Mouse (Mus musculus): ENCODE results near the gene Opcml. TPM values are rescaled to one million over a fixed set of nuclear protein-coding genes. Genes with fewer than 3 reads are reported as not detected.
A peak's percentile ranks its signal among the peaks of the same experiment; 100 is the strongest.

Opcml gene
- polyA plus RNA-seq, 1 experiment from 2014 or later = 73.0 TPM

DNA sequence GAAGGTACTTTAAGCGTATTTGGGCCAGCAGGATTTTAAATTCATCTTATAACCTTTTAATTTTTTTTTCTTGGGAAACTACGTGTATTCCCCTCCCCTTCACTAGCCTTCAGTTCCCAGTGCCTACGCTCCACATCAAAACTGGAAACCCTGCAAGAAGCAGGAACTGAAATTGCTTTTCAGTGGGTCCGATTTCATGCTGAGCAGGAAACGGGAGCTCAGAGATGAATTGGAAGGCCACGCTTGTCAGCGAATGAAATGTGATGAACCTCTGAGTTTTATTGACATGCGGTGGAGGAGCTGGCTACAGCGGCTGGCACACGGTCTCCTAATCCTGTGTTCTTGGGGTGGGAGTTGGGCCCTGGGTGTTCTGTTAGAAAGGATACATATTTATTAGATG is 834.3 kb downstream of the Opcml start:
- Histone ChIP-seq H3K4me2 (ENCODE audit: low read length) (peak overlapping the region; percentile 4; the same call in 1 of the 2 replicates), H3K27me3 (ENCODE audit: control insufficient read depth, insufficient read depth, low read depth, low read length) (no peaks in the 10 kb centered on the region), H3K4me1 (ENCODE audit: control insufficient read depth, insufficient read depth, low read length) (peaks cover 9% of the 10 kb centered on the region), H3K9ac (ENCODE audit: low read depth, low read length) (no peak overlapping the region), H3K9me3 (replicated peaks; ENCODE audit: control insufficient read depth, low read length, poor library complexity, severe bottlenecking) (no peaks in the 10 kb centered on the region), H3K27ac (ENCODE audit: low read length) (peak overlapping the region; percentile 6), H3K4me3 (ENCODE audit: low read depth, low read length) (no peak overlapping the region), H3K36me3 (ENCODE audit: control insufficient read depth, insufficient read depth, low read length) (no peaks in the 10 kb centered on the region)
- ATAC-seq = 0 out of 2 replicates have a peak, but pooled peaks have one; percentile 25
- WGBS = 14% methylated on average over 10 of the region's 10 CpGs

DNA sequence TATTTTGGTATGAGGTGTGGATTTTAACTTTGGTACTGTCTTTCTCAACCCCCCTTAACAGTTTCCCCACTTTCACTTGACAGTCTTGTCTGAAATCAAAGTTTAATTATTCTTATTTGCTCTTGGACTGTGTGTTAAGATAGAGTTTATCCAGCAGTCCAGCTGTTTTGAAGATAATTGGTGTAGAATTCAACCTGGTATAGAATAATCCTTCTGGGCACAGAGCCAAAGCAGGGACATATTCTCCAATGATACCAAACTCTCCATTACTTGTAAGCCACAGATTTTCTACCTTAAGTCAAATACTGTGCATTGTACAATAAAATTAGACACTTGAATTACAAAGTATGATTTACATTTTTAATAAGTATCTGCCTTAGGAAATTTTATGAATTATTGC is 852.2 kb downstream of the Opcml start:
- Histone ChIP-seq H3K4me1 (ENCODE audit: control insufficient read depth, insufficient read depth, low read length) (peaks cover 7% of the 10 kb centered on the region; the same call in 1 of the 2 replicates), H3K9ac (ENCODE audit: low read depth, low read length) (no peak overlapping the region), H3K27ac (ENCODE audit: low read length) (no peak overlapping the region), H3K4me3 (ENCODE audit: low read depth, low read length) (no peak overlapping the region), H3K9me3 (replicated peaks; ENCODE audit: control insufficient read depth, low read length, poor library complexity, severe bottlenecking) (no peaks in the 10 kb centered on the region), H3K27me3 (ENCODE audit: control insufficient read depth, insufficient read depth, low read depth, low read length) (no peaks in the 10 kb centered on the region), H3K4me2 (ENCODE audit: low read length) (no peak overlapping the region), H3K36me3 (ENCODE audit: control insufficient read depth, insufficient read depth, low read length) (no peaks in the 10 kb centered on the region)
- no peak for ATAC-seq

DNA sequence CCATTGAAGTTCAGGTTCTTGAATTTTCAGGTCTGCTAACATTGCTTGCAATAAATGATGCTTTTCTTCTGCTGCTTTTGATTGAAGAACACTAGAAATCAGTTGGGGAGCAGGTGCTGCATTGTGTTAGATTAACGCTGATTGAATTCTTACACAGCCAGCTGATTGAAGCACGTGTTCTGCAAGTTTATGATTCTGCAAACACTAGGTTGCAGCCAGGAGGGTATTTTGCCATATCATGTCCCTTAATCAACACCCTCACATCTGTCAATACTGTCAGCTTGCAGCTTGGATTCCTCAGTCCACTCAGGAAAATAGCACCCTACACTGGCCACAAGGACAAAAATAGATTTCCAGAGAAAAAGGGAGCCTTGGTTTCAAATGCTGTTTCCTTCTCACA is 853.5 kb downstream of the Opcml start:
- no peaks in the 10 kb centered on the region for H3K9me3 ChIP-seq (replicated peaks; ENCODE audit: control insufficient read depth, low read length, poor library complexity, severe bottlenecking)
- no peak for ATAC-seq
- no peak overlapping the region for H3K27ac ChIP-seq (ENCODE audit: low read length)
- H3K4me1 ChIP-seq (ENCODE audit: control insufficient read depth, insufficient read depth, low read length) = peaks cover 7% of the 10 kb centered on the region; the same call in 1 of the 2 replicates
- H3K4me3 ChIP-seq (ENCODE audit: low read depth, low read length) = no peak overlapping the region
- H3K36me3 ChIP-seq (ENCODE audit: control insufficient read depth, insufficient read depth, low read length) = no peaks in the 10 kb centered on the region
- 30% methylated on average over 2 of the region's 2 CpGs for WGBS
- no peak overlapping the region for H3K4me2 ChIP-seq (ENCODE audit: low read length)
- no peaks in the 10 kb centered on the region for H3K27me3 ChIP-seq (ENCODE audit: control insufficient read depth, insufficient read depth, low read depth, low read length)
- no peak overlapping the region for H3K9ac ChIP-seq (ENCODE audit: low read depth, low read length)

DNA sequence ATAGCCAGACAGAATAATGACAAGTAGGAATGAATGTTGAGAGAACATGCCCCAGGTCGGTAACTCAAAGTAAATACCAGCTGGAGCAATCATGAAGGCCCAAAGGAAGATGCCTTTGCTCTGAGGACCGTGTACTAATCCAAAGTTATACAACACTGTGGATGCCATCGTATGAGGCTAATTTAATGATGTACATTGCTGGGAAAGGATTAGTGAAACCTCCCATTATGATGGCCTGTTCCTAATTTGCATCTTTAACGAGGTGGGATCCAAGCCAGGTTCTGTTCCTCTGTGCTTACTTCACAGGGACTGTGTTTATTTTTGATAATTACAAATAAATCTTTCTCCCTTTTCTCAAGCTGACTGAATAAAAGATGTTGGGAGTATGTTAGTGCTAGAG is 859.5 kb downstream of the Opcml start:
- H3K27me3 ChIP-seq (ENCODE audit: control insufficient read depth, insufficient read depth, low read depth, low read length) = no peaks in the 10 kb centered on the region
- no peaks in the 10 kb centered on the region for H3K36me3 ChIP-seq (ENCODE audit: control insufficient read depth, insufficient read depth, low read length)
- 58% methylated on average over 4 of the region's 4 CpGs for WGBS
- ATAC-seq = no peak
- no peak overlapping the region for H3K27ac ChIP-seq (ENCODE audit: low read length)
- H3K4me1 ChIP-seq (ENCODE audit: control insufficient read depth, insufficient read depth, low read length) = no peaks in the 10 kb centered on the region
- no peaks in the 10 kb centered on the region for H3K9me3 ChIP-seq (replicated peaks; ENCODE audit: control insufficient read depth, low read length, poor library complexity, severe bottlenecking)
- H3K9ac ChIP-seq (ENCODE audit: low read depth, low read length) = no peak overlapping the region
- no peak overlapping the region for H3K4me3 ChIP-seq (ENCODE audit: low read depth, low read length)
- no peak overlapping the region for H3K4me2 ChIP-seq (ENCODE audit: low read length)

DNA sequence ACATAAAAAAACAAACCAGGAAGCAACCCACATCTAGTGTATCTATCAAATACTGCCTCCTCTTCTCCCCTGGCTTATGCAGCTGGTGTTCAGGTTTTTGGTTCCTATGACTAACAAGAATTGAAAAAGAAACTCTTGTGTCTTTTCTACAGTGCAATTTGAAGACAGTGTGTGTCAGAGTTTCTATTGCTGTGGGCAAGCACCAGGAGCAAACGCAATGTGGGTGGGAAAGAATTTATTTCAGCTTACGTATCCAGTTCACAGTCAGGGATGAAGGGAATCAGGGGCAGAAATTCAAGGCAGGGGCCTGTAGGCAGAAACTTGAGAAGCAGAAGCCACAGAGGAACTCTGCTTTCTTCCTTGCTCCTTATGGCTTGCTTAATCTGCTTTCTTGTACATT is 869.4 kb downstream of the Opcml start:
- H3K4me1 ChIP-seq (ENCODE audit: control insufficient read depth, insufficient read depth, low read length) = no peaks in the 10 kb centered on the region
- no peaks in the 10 kb centered on the region for H3K27me3 ChIP-seq (ENCODE audit: control insufficient read depth, insufficient read depth, low read depth, low read length)
- 83% methylated on average over 2 of the region's 2 CpGs for WGBS
- H3K9ac ChIP-seq (ENCODE audit: low read depth, low read length) = no peak overlapping the region
- no peak overlapping the region for H3K4me2 ChIP-seq (ENCODE audit: low read length)
- H3K36me3 ChIP-seq (ENCODE audit: control insufficient read depth, insufficient read depth, low read length) = no peaks in the 10 kb centered on the region
- no peak overlapping the region for H3K4me3 ChIP-seq (ENCODE audit: low read depth, low read length)
- no peaks in the 10 kb centered on the region for H3K9me3 ChIP-seq (replicated peaks; ENCODE audit: control insufficient read depth, low read length, poor library complexity, severe bottlenecking)
- no peak for ATAC-seq
- H3K27ac ChIP-seq (ENCODE audit: low read length) = no peak overlapping the region

DNA sequence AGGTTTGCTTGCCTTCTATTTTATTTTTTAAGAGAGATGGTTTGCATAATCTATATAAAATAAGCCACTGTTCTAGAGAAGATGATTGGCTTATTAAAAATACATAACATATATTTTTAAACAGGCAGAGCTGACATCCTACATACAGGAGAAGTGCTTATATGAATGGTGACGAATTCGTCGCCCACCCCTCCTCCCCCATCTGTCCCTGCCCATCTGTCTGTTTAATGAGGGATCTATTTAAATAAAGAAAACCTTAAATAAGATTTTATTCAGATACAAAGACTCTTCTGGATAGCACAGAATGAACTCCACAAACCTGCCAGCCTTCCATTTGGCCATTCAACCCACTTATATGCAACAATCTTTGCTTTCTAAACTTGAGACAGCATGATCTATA is 872.3 kb downstream of the Opcml start:
- ATAC-seq = no peak
- Histone ChIP-seq H3K4me1 (ENCODE audit: control insufficient read depth, insufficient read depth, low read length) (no peaks in the 10 kb centered on the region), H3K27me3 (ENCODE audit: control insufficient read depth, insufficient read depth, low read depth, low read length) (no peaks in the 10 kb centered on the region), H3K36me3 (ENCODE audit: control insufficient read depth, insufficient read depth, low read length) (no peaks in the 10 kb centered on the region), H3K9me3 (replicated peaks; ENCODE audit: control insufficient read depth, low read length, poor library complexity, severe bottlenecking) (no peaks in the 10 kb centered on the region), H3K27ac (ENCODE audit: low read length) (no peak overlapping the region), H3K4me3 (ENCODE audit: low read depth, low read length) (no peak overlapping the region), H3K9ac (ENCODE audit: low read depth, low read length) (no peak overlapping the region), H3K4me2 (ENCODE audit: low read length) (no peak overlapping the region)
- 74% methylated on average over 3 of the region's 3 CpGs for WGBS

DNA sequence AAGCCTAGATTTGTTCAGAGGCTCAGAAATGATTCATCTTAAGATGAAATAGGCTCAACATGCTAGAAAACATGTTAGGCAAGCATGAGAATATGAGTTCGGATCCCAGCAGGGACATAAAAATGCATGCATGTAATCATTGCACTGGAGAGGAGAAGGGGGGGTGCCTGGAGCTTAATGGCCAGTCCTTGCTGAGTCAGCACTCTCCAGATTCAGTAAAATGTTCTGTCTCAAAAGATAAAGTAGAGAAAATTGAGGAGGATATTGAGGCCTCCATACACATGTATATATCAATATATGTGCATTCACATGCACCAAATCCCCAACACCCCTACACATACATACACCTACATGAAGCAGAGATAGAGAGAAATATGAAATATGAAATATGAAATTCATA is 889.7 kb downstream of the Opcml start:
- H3K9me3 ChIP-seq (replicated peaks; ENCODE audit: control insufficient read depth, low read length, poor library complexity, severe bottlenecking) = no peaks in the 10 kb centered on the region
- H3K27me3 ChIP-seq (ENCODE audit: control insufficient read depth, insufficient read depth, low read depth, low read length) = no peaks in the 10 kb centered on the region
- H3K27ac ChIP-seq (ENCODE audit: low read length) = no peak overlapping the region
- no peak overlapping the region for H3K4me2 ChIP-seq (ENCODE audit: low read length)
- no peak for ATAC-seq
- H3K36me3 ChIP-seq (ENCODE audit: control insufficient read depth, insufficient read depth, low read length) = no peaks in the 10 kb centered on the region
- WGBS = 81% methylated on average over 1 of the region's 1 CpGs
- no peak overlapping the region for H3K9ac ChIP-seq (ENCODE audit: low read depth, low read length)
- H3K4me1 ChIP-seq (ENCODE audit: control insufficient read depth, insufficient read depth, low read length) = peaks cover 10% of the 10 kb centered on the region
- H3K4me3 ChIP-seq (ENCODE audit: low read depth, low read length) = no peak overlapping the region

DNA sequence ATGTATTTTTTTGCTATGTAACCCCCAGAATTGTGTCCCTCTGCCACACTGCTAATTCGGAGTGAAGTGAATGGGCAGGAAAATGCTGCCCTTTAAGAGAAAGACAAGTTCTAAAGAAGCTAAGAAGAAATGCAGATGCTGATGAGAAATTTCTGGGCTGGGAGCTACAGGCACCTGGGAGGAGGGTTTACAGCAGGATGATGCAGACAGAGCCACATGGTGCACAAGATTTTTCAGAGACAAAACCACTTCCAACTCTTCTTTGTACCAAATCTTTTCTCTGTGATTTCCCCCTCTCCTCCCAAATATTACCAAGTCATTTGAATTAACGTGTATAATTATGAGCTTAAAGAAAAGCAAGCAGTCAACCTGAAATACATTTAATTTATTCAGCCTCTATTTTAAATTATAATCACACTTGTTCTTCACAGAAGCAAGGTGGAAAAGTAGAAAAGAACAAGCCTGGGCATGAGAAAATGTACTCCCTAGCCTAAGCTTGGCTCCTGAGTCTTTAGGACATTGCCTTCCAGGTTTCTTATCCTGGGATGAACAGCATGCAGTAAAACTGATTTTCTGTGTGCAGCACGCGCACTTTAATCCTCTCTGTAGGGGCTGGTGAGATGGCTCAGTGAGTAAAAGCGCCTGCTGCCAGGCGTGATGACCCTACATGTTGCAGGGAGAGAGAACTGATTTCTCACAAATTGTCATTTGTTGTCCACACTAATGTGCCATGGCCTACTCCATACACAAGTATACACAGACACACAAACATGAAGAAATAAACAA is 890.9 kb downstream of the Opcml start:
- Histone ChIP-seq H3K36me3 (ENCODE audit: control insufficient read depth, insufficient read depth, low read length) (no peaks in the 10 kb centered on the region), H3K27me3 (ENCODE audit: control insufficient read depth, insufficient read depth, low read depth, low read length) (no peaks in the 10 kb centered on the region), H3K4me3 (ENCODE audit: low read depth, low read length) (no peak overlapping the region), H3K4me2 (ENCODE audit: low read length) (no peak overlapping the region), H3K9me3 (replicated peaks; ENCODE audit: control insufficient read depth, low read length, poor library complexity, severe bottlenecking) (no peaks in the 10 kb centered on the region), H3K27ac (ENCODE audit: low read length) (peak overlapping the region; percentile 19; the same call in 1 of the 2 replicates), H3K9ac (ENCODE audit: low read depth, low read length) (no peak overlapping the region), H3K4me1 (ENCODE audit: control insufficient read depth, insufficient read depth, low read length) (peaks cover 10% of the 10 kb centered on the region)
- WGBS = 24% methylated on average over 6 of the region's 6 CpGs
- ATAC-seq = no peak

DNA sequence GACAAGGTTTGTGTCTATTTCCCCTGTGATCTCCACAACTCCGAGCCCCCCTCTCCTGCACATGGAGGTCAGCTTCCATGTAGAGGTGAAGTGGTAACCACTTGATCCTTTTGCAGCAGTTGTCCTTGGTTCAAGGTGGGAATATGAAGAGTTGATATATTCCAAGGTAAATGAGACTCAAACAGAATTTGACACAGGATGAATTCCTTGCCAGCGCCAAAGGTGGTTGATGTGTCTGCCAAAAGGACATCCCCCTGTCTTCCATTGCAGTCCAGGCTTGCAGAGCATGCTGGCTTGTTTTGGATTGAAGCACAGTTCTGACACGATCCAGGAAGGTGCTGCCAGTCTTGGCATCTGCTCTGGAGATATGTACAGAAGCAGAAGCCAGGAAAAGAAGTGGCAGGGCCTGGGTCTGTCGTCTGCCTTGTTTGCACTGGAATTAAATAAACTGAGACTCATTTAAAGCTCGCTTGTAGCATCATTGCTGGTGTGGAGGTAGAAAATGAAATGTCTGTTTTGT is 893.4 kb downstream of the Opcml start:
- H3K9me3 ChIP-seq (replicated peaks; ENCODE audit: control insufficient read depth, low read length, poor library complexity, severe bottlenecking) = no peaks in the 10 kb centered on the region
- H3K9ac ChIP-seq (ENCODE audit: low read depth, low read length) = no peak overlapping the region
- peaks cover 10% of the 10 kb centered on the region for H3K4me1 ChIP-seq (ENCODE audit: control insufficient read depth, insufficient read depth, low read length)
- ATAC-seq = no peak
- H3K27ac ChIP-seq (ENCODE audit: low read length) = no peak overlapping the region
- no peak overlapping the region for H3K4me3 ChIP-seq (ENCODE audit: low read depth, low read length)
- H3K4me2 ChIP-seq (ENCODE audit: low read length) = no peak overlapping the region
- H3K27me3 ChIP-seq (ENCODE audit: control insufficient read depth, insufficient read depth, low read depth, low read length) = no peaks in the 10 kb centered on the region
- no peaks in the 10 kb centered on the region for H3K36me3 ChIP-seq (ENCODE audit: control insufficient read depth, insufficient read depth, low read length)
- 74% methylated on average over 5 of the region's 5 CpGs for WGBS
